Mouse (Mus musculus) embryonic facial prominence, embryonic 11.5 days (tissue): ENCODE results near the gene Snrpn. TPM values are rescaled to one million over a fixed set of nuclear protein-coding genes. Genes with fewer than 3 reads are reported as not detected.

Source experiments
- ATAC-seq: fragments of 200-750 bp; cut with Nextera tagmentation; replicated peaks from 2 replicates; pipeline ENCODE4 v1.8.0; 2017; ENCODE audit warnings: low read depth; ENCODE audit not compliant: insufficient number of reproducible peaks, low FRiP score, low TSS enrichment
- DNase-seq: peaks from one replicate; pipeline ENCODE4 v3.0.0-alpha.2; 2015; ENCODE audit warnings: low spot score
- H3K27ac ChIP-seq: fragments of 300-500 bp; sonication (generic); replicated peaks from 2 replicates; pipeline ENCODE4 v1.5.1; 2014; ENCODE audit warnings: mild to moderate bottlenecking, low read depth, low read length, control low read depth
- H3K27me3 ChIP-seq: fragments of 300-500 bp; sonication (generic); 2 replicates; pipeline ENCODE4 v1.6.1; 2014; ENCODE audit warnings: mild to moderate bottlenecking, low read length, moderate library complexity, mixed read lengths; ENCODE audit not compliant: control insufficient read depth, insufficient read depth
- H3K36me3 ChIP-seq: fragments of 300-500 bp; sonication (generic); replicated peaks from 2 replicates; pipeline ENCODE4 v1.6.1; 2014; ENCODE audit warnings: low read depth, mild to moderate bottlenecking, low read length, moderate library complexity, mixed read lengths; ENCODE audit not compliant: control insufficient read depth, insufficient read depth
- H3K4me1 ChIP-seq: fragments of 300-500 bp; sonication (generic); 2 replicates; pipeline ENCODE4 v1.6.1; 2014; ENCODE audit warnings: low read length, mixed read lengths; ENCODE audit not compliant: control insufficient read depth, insufficient read depth
- H3K4me2 ChIP-seq: fragments of 300-500 bp; sonication (generic); 2 replicates; pipeline ENCODE4 v1.6.1; 2014; ENCODE audit warnings: low read depth, mild to moderate bottlenecking, control low read depth, low read length, moderate library complexity
- H3K4me3 ChIP-seq: fragments of 300-500 bp; sonication (generic); 2 replicates; pipeline ENCODE4 v1.5.1; 2014; ENCODE audit warnings: low read depth, low read length, control low read depth
- H3K9ac ChIP-seq: fragments of 300-500 bp; sonication (generic); replicated peaks from 2 replicates; pipeline ENCODE4 v1.6.1; 2014; ENCODE audit warnings: mild to moderate bottlenecking, control low read depth, low read length
- H3K9me3 ChIP-seq: fragments of 300-500 bp; sonication (generic); replicated peaks from 2 replicates; pipeline ENCODE4 v1.6.1; 2016; ENCODE audit warnings: mild to moderate bottlenecking, low read length, inconsistent platforms, mixed read lengths; ENCODE audit not compliant: control insufficient read depth
- WGBS: fragments of 180-500 bp; shearing (Covaris S2); extraction: QIAGEN DNeasy Blood & Tissue Kit; methylation state at CpG from one replicate; pipeline ENCODE4 v1.1.7; 2014; 5-methylcytosine and 5-hydroxymethylcytosine counted together
- polyA plus RNA-seq: library from polyadenylated mRNA; unstranded; fragments of >200 nt; fragmentation: Nextera tagmentation; extraction: Ambion mirVana; gene quantifications from 2 replicates; pipeline ENCODE4 v1.2.1, GENCODE M21; 2014

Gene Snrpn
- polyA plus RNA-seq, 1 experiment from 2014 or later, result 92.8 TPM

DNA sequence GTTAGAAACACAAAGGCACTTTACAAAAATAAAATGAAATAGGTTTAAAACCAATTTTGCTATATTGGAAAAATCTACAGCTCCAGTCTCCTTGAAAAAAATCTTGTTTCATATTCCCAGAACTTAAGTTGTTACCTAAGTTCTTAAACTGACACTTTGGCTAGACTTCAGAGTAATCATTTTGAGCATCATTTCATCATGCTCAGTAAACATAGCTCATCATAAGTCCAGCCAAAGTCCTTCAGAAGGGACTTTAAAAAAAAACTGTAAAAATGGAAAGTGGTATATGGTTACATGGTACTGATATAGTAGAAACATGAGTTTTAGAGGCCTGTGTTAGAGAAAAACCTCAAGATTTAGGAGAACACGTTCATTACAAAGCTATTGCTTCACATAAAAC lies 161.4 kb downstream of the Snrpn start:
- Histone ChIP-seq H3K27ac (no peak overlapping the region), H3K9me3 (no peaks in the 10 kb centered on the region), H3K9ac (no peak overlapping the region), H3K27me3 (no peaks in the 10 kb centered on the region), H3K4me1 (no peaks in the 10 kb centered on the region), H3K36me3 (no peaks in the 10 kb centered on the region; the same call in 1 of the 2 replicates), H3K4me3 (no peak overlapping the region), H3K4me2 (no peak overlapping the region)
- no peak for ATAC-seq
- WGBS, result 66% methylated on average over 1 of the region's 1 CpGs
- no peak for DNase-seq

Other genes with a start within 250 kb of the Snrpn start
- gene Snurf, start 135.2 kb downstream of the Snrpn start, polyA plus RNA-seq, result 75.4 and 79.5 TPM in 2 replicates
- gene Gm38393, start 135.2 kb downstream of the Snrpn start, polyA plus RNA-seq, result 1.1 and 1.3 TPM in 2 replicates